Mouse (Mus musculus) stomach, postnatal 0 days (tissue): Measurements from ENCODE around the gene Bcat1. TPM values are rescaled to one million over a fixed set of nuclear protein-coding genes. Genes with fewer than 3 reads are reported as not detected.

Experiments used
- ATAC-seq: fragments of 200-750 bp; cut with Nextera tagmentation; 2 replicates; pipeline ENCODE4 v1.8.0; 2017; ENCODE audit not compliant: low FRiP score, low TSS enrichment
- DNase-seq: peaks from one replicate; pipeline ENCODE4 v3.0.0-alpha.2; 2016; ENCODE audit warnings: low spot score
- H3K27ac ChIP-seq: fragments of 300-500 bp; sonication (generic); replicated peaks from 2 replicates; pipeline ENCODE4 v1.5.1; 2014; ENCODE audit warnings: mild to moderate bottlenecking, control low read depth
- H3K27me3 ChIP-seq: fragments of 300-500 bp; sonication (generic); 2 replicates; pipeline ENCODE4 v1.6.1; 2014; ENCODE audit warnings: low read length; ENCODE audit not compliant: control insufficient read depth, insufficient read depth
- H3K36me3 ChIP-seq: fragments of 300-500 bp; sonication (generic); 2 replicates; pipeline ENCODE4 v1.6.1; 2014; ENCODE audit warnings: low read length, mixed read lengths; ENCODE audit not compliant: control insufficient read depth, insufficient read depth
- H3K4me1 ChIP-seq: fragments of 300-500 bp; sonication (generic); replicated peaks from 2 replicates; pipeline ENCODE4 v1.6.1; 2014; ENCODE audit warnings: antibody characterized with exemption; ENCODE audit not compliant: control insufficient read depth, insufficient read depth
- H3K4me2 ChIP-seq: fragments of 300-500 bp; sonication (generic); replicated peaks from 2 replicates; pipeline ENCODE4 v1.6.1; 2014; ENCODE audit warnings: low read depth, mild to moderate bottlenecking, control low read depth, moderate library complexity
- H3K4me3 ChIP-seq: fragments of 300-500 bp; sonication (generic); 2 replicates; pipeline ENCODE4 v1.5.1; 2014; ENCODE audit warnings: low read depth, low read length, control low read depth
- H3K9ac ChIP-seq: fragments of 300-500 bp; sonication (generic); 2 replicates; pipeline ENCODE4 v1.6.1; 2014; ENCODE audit warnings: mild to moderate bottlenecking, low read length, control low read depth, mixed read lengths
- H3K9me3 ChIP-seq: fragments of 300-500 bp; sonication (generic); 2 replicates; pipeline ENCODE4 v1.6.1; 2016; ENCODE audit warnings: low read length; ENCODE audit not compliant: control insufficient read depth
- CTCF ChIP-seq: IDR thresholded peaks from 2 replicates; pipeline ENCODE4 v1.5.1; 2016; ENCODE audit warnings: antibody characterized with exemption, low read depth, mild to moderate bottlenecking, moderate library complexity
- EP300 ChIP-seq: optimal IDR thresholded peaks from 2 replicates; pipeline ENCODE3; 2016; ENCODE audit warnings: antibody characterized with exemption
- WGBS: fragments of 180-500 bp; shearing (Covaris S2); extraction: QIAGEN DNeasy Blood & Tissue Kit; methylation state at CpG from one replicate; pipeline ENCODE4 v1.1.7; 2014; 5-methylcytosine and 5-hydroxymethylcytosine counted together
- polyA plus RNA-seq: library from polyadenylated mRNA; unstranded; fragments of >200 nt; fragmentation: Nextera tagmentation; extraction: Ambion mirVana; gene quantifications from 2 replicates; pipeline ENCODE4 v1.2.1, GENCODE M21; 2015

The Bcat1 gene
- polyA plus RNA-seq, 1 experiment from 2014 or later, result 7.4 TPM

DNA sequence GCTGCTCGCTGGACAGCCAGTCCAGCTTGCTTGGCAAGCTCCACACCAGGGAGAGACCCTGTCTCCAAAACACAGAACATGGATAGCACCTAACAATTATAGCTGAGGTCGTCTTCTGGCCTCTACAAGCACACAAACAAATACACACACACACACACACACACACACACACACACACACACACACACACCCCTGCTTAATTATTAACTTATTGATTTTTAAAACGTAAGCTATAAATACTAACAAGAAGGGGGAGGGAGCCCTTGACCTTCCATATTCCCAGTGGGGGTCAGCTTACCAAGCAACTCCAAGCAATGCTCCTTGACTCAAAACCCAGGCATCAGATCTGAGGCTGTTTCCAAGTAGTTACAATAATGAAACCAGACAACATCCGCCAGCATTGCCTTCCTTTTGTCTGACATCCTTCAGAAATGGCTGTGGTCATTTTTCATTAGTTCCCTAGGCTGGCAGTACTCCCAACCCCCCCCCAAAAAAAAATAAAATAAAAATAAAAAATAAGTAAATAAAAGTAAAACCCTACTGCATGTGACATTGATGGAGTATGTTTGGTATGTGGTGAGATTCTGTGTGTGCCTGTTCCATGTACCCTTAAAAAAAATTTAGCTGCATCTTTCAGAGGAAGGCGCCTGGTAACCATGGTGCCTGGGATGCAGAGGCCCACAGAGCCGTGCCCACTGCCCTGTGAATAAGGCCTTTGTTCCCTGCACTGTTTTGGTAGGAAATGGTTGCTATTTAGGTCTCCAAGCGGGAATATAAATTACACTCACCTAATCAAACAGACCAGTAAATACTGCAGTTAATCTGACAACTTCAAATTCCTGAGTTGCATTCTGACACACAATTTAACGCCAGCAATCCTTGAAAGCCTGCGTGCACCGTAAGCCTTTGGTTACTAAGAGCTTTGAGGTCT lies 131.3 kb downstream of the Bcat1 start:
- no peak for DNase-seq
- Histone ChIP-seq H3K27ac (no peak overlapping the region), H3K9ac (no peak overlapping the region), H3K4me2 (no peak overlapping the region), H3K36me3 (no peaks in the 10 kb centered on the region), H3K4me1 (no peaks in the 10 kb centered on the region), H3K4me3 (no peak overlapping the region), H3K9me3 (no peaks in the 10 kb centered on the region), H3K27me3 (no peaks in the 10 kb centered on the region)
- no peak for ATAC-seq
- TF ChIP-seq CTCF, result no peak
- no peak for TF ChIP-seq EP300
- 53% methylated on average over 10 of the region's 10 CpGs for WGBS

Other genes starting within 250 kb of the Bcat1 start
- 15.2 and 17.6 TPM in 2 replicates for gene Lrmp, start 39.5 kb upstream of the Bcat1 start, polyA plus RNA-seq
- 0.16 and 0.28 TPM in 2 replicates for gene Casc1, start 134.8 kb upstream of the Bcat1 start, polyA plus RNA-seq
- 35.1 and 37.8 TPM in 2 replicates for gene Etfrf1, start 134.9 kb upstream of the Bcat1 start, polyA plus RNA-seq
- gene Kras, start 174.1 kb upstream of the Bcat1 start, polyA plus RNA-seq, result 59.2 and 67.2 TPM in 2 replicates